Mouse (Mus musculus) olfactory bulb, adult 2 months (tissue): ENCODE results near the gene Mxd1. TPM values are rescaled to one million over a fixed set of nuclear protein-coding genes. Genes with fewer than 3 reads are reported as not detected.

Experiments
- H3K27ac ChIP-seq: fragments of 200-500 bp; 2 replicates; pipeline ENCODE4 v1.5.1; 2012; ENCODE audit warnings: low read depth, low read length; ENCODE audit not compliant: insufficient read depth
- H3K4me1 ChIP-seq: fragments of 200-500 bp; 2 replicates; pipeline ENCODE4 v1.6.1; 2012; ENCODE audit warnings: low read length; ENCODE audit not compliant: control insufficient read depth, insufficient read depth
- H3K4me3 ChIP-seq: fragments of 200-500 bp; 2 replicates; pipeline ENCODE4 v1.5.1; 2012; ENCODE audit warnings: mild to moderate bottlenecking, low read depth, low read length, moderate library complexity; ENCODE audit not compliant: insufficient read depth
- CTCF ChIP-seq: fragments of 200-500 bp; IDR thresholded peaks from 2 replicates; pipeline ENCODE4 v1.5.1; 2012; ENCODE audit warnings: low read depth, mild to moderate bottlenecking, low read length, moderate library complexity; ENCODE audit not compliant: insufficient read depth
- POLR2A ChIP-seq: fragments of 200-500 bp; IDR thresholded peaks from 2 replicates; pipeline ENCODE4 v1.6.1; 2012; ENCODE audit warnings: mild to moderate bottlenecking, low read depth, low read length, moderate library complexity; ENCODE audit not compliant: insufficient read depth
- WGBS: fragments of 180-500 bp; shearing (Covaris S2); methylation state at CpG from one replicate; pipeline ENCODE4 v1.1.7; 2018; 5-methylcytosine and 5-hydroxymethylcytosine counted together
- polyA plus RNA-seq: library from polyadenylated mRNA; stranded (reverse); fragments of >200 nt; gene quantifications from 2 replicates; pipeline ENCODE4 v1.2.4, GENCODE M21; 2012; ENCODE audit warnings: low replicate concordance; ENCODE audit not compliant: missing spikeins, insufficient read depth, insufficient read length

Mxd1 gene
- polyA plus RNA-seq, 1 experiment: not detected

- no peak overlapping the region for H3K4me3 ChIP-seq
- H3K4me1 ChIP-seq: peaks cover 6% of the 10 kb centered on the region; the same call in 1 of the 2 replicates
- WGBS: 72% methylated on average over 9 of the region's 9 CpGs
- TF ChIP-seq CTCF: no peak
- TF ChIP-seq POLR2A: no peak
- H3K27ac ChIP-seq: no peak overlapping the region
Measured at GRCm38 (mm10) chr6:86660161-86660877, 8.6 kb downstream of the Mxd1 start.

GRCm38 (mm10) chr6:86658501-86658900 lies 10.5 kb downstream of the Mxd1 start:
- H3K27ac ChIP-seq: no peak overlapping the region
- H3K4me3 ChIP-seq: no peak overlapping the region
- H3K4me1 ChIP-seq: no peaks in the 10 kb centered on the region
- TF ChIP-seq CTCF (no peak), POLR2A (no peak)
- WGBS: 81% methylated on average over 3 of the region's 3 CpGs

- Histone ChIP-seq H3K4me1 (no peaks in the 10 kb centered on the region), H3K27ac (no peak overlapping the region), H3K4me3 (no peak overlapping the region)
- 68% methylated on average over 9 of the region's 9 CpGs for WGBS
- TF ChIP-seq POLR2A (no peak), CTCF (no peak)
Measured at GRCm38 (mm10) chr6:86654270-86654916, 14.6 kb downstream of the Mxd1 start.

- Histone ChIP-seq H3K4me3 (no peak overlapping the region), H3K4me1 (no peaks in the 10 kb centered on the region), H3K27ac (no peak overlapping the region)
- no peak for TF ChIP-seq CTCF
- no peak for TF ChIP-seq POLR2A
- WGBS: 90% methylated on average over 6 of the region's 6 CpGs
Measured at GRCm38 (mm10) chr6:86653026-86653425, 15.9 kb downstream of the Mxd1 start.

- 82% methylated on average over 7 of the region's 7 CpGs for WGBS
- Histone ChIP-seq H3K4me3 (no peak overlapping the region), H3K27ac (no peak overlapping the region), H3K4me1 (0 out of 2 replicates have a peak, but pooled peaks cover 4% of the 10 kb centered on the region)
- TF ChIP-seq CTCF (no peak), POLR2A (no peak)
Measured at GRCm38 (mm10) chr6:86646143-86646542, 22.8 kb downstream of the Mxd1 start.

GRCm38 (mm10) chr6:86645551-86645950 lies 23.4 kb downstream of the Mxd1 start:
- TF ChIP-seq CTCF: no peak
- no peak for TF ChIP-seq POLR2A
- Histone ChIP-seq H3K27ac (no peak overlapping the region), H3K4me1 (0 out of 2 replicates have a peak, but pooled peaks cover 4% of the 10 kb centered on the region), H3K4me3 (no peak overlapping the region)
- WGBS: 82% methylated on average over 4 of the region's 4 CpGs

GRCm38 (mm10) chr6:86644775-86645400 lies 24.1 kb downstream of the Mxd1 start:
- 0 out of 2 replicates have a peak, but pooled peaks cover 4% of the 10 kb centered on the region for H3K4me1 ChIP-seq
- H3K27ac ChIP-seq: no peak overlapping the region
- no peak overlapping the region for H3K4me3 ChIP-seq
- TF ChIP-seq CTCF (no peak), POLR2A (no peak)
- 66% methylated on average over 3 of the region's 3 CpGs for WGBS

GRCm38 (mm10) chr6:86641716-86642115 lies 27.2 kb downstream of the Mxd1 start:
- no peak for TF ChIP-seq POLR2A
- no peak for TF ChIP-seq CTCF
- H3K4me1 ChIP-seq: 0 out of 2 replicates have a peak, but pooled peaks cover 4% of the 10 kb centered on the region
- H3K4me3 ChIP-seq: no peak overlapping the region
- WGBS: 48% methylated on average over 8 of the region's 8 CpGs
- no peak overlapping the region for H3K27ac ChIP-seq

GRCm38 (mm10) chr6:86640776-86641175 lies 28.2 kb downstream of the Mxd1 start:
- H3K27ac ChIP-seq: no peak overlapping the region
- no peak overlapping the region for H3K4me3 ChIP-seq
- 0 out of 2 replicates have a peak, but pooled peaks cover 4% of the 10 kb centered on the region for H3K4me1 ChIP-seq
- no peak for TF ChIP-seq POLR2A
- TF ChIP-seq CTCF: no peak
- 87% methylated on average over 8 of the region's 8 CpGs for WGBS
